Mouse (Mus musculus) embryonic facial prominence, embryonic 12.5 days (tissue): ENCODE measurements around the gene Uqcc2. TPM values are rescaled to one million over a fixed set of nuclear protein-coding genes. Genes with fewer than 3 reads are reported as not detected.

Experiments
- ATAC-seq: fragments of 200-750 bp; cut with Nextera tagmentation; 2 replicates; pipeline ENCODE4 v1.8.0; 2017; ENCODE audit not compliant: insufficient number of reproducible peaks, insufficient read depth, low FRiP score, low TSS enrichment
- H3K27ac ChIP-seq: fragments of 300-500 bp; sonication (generic); 2 replicates; pipeline ENCODE4 v1.5.1; 2016; ENCODE audit warnings: mild to moderate bottlenecking
- H3K27me3 ChIP-seq: fragments of 300-500 bp; sonication (generic); 2 replicates; pipeline ENCODE4 v1.6.1; 2016; ENCODE audit warnings: mild to moderate bottlenecking, moderate library complexity
- H3K36me3 ChIP-seq: fragments of 300-500 bp; sonication (generic); 2 replicates; pipeline ENCODE4 v1.6.1; 2016; ENCODE audit warnings: mild to moderate bottlenecking
- H3K4me1 ChIP-seq: fragments of 300-500 bp; sonication (generic); 2 replicates; pipeline ENCODE4 v1.6.1; 2016
- H3K4me2 ChIP-seq: fragments of 300-500 bp; sonication (generic); replicated peaks from 2 replicates; pipeline ENCODE4 v1.6.1; 2016; ENCODE audit warnings: mild to moderate bottlenecking, moderate library complexity
- H3K4me3 ChIP-seq: fragments of 300-500 bp; sonication (generic); 2 replicates; pipeline ENCODE4 v1.5.1; 2016; ENCODE audit warnings: mild to moderate bottlenecking
- H3K9ac ChIP-seq: fragments of 300-500 bp; sonication (generic); 2 replicates; pipeline ENCODE4 v1.6.1; 2016; ENCODE audit warnings: mild to moderate bottlenecking, moderate library complexity
- H3K9me3 ChIP-seq: fragments of 300-500 bp; sonication (generic); 2 replicates; pipeline ENCODE4 v1.6.1; 2016; ENCODE audit warnings: mild to moderate bottlenecking, moderate library complexity
- WGBS: fragments of 180-500 bp; shearing (Covaris S2); methylation state at CpG from one replicate; pipeline ENCODE4 v1.1.7; 2016; 5-methylcytosine and 5-hydroxymethylcytosine counted together
- microRNA-seq: library from miRNA; unstranded; fragments of <30 nt; microRNA quantifications from one replicate; pipeline ENCODE4, GENCODE M21; 2017
- polyA plus RNA-seq: library from polyadenylated mRNA; unstranded; fragments of >200 nt; fragmentation: Nextera tagmentation; extraction: Ambion mirVana; gene quantifications from 2 replicates; pipeline ENCODE4 v1.2.1, GENCODE M21; 2016

Gene Uqcc2
- polyA plus RNA-seq, 1 experiment from 2014 or later = 340 TPM

GRCm38 (mm10) chr17:27073778-27074177 lies 59.9 kb downstream of the Uqcc2 start:
- Histone ChIP-seq H3K4me2 (no peak overlapping the region), H3K9me3 (no peaks in the 10 kb centered on the region), H3K27ac (no peak overlapping the region), H3K9ac (no peak overlapping the region), H3K4me3 (no peak overlapping the region), H3K36me3 (no peaks in the 10 kb centered on the region), H3K27me3 (no peaks in the 10 kb centered on the region), H3K4me1 (peaks cover 5% of the 10 kb centered on the region; the same call in 1 of the 2 replicates)
- ATAC-seq = no peak
- WGBS = 63% methylated on average over 9 of the region's 9 CpGs

GRCm38 (mm10) chr17:27073126-27073525 lies 60.6 kb downstream of the Uqcc2 start:
- no peaks in the 10 kb centered on the region for H3K36me3 ChIP-seq
- H3K27me3 ChIP-seq = no peaks in the 10 kb centered on the region
- no peak for ATAC-seq
- no peak overlapping the region for H3K27ac ChIP-seq
- no peaks in the 10 kb centered on the region for H3K9me3 ChIP-seq
- H3K4me2 ChIP-seq = no peak overlapping the region
- H3K4me1 ChIP-seq = peaks cover 5% of the 10 kb centered on the region; the same call in 1 of the 2 replicates
- 82% methylated on average over 5 of the region's 5 CpGs for WGBS
- no peak overlapping the region for H3K9ac ChIP-seq
- H3K4me3 ChIP-seq = no peak overlapping the region

Small RNA genes lying within 50 kb of the gene (microRNA-seq; reads per million reads assigned to microRNA genes)
- not detected for gene Mir7677

Other genes with a start within 250 kb of the Uqcc2 start
- 7.9 and 9.7 TPM in 2 replicates for gene Kifc5b, start 216.8 kb downstream of the Uqcc2 start, polyA plus RNA-seq
- gene Phf1, start 200.9 kb downstream of the Uqcc2 start, polyA plus RNA-seq = 13.9 and 17.1 TPM in 2 replicates
- gene Cuta, start 194.3 kb downstream of the Uqcc2 start, polyA plus RNA-seq = 172 and 174 TPM in 2 replicates
- gene Syngap1, start 192.7 kb downstream of the Uqcc2 start, polyA plus RNA-seq = 2.5 and 4.0 TPM in 2 replicates
- gene Zbtb9, start 160.7 kb downstream of the Uqcc2 start, polyA plus RNA-seq = 16.1 and 17.1 TPM in 2 replicates
- 4.5 and 4.9 TPM in 2 replicates for gene Bak1, start 104.9 kb downstream of the Uqcc2 start, polyA plus RNA-seq
- gene Itpr3, start 76.6 kb downstream of the Uqcc2 start, polyA plus RNA-seq = 3.2 and 3.4 TPM in 2 replicates
- 0.13 and 0.35 TPM in 2 replicates for gene Ip6k3, start 33.9 kb upstream of the Uqcc2 start, polyA plus RNA-seq
- gene Lemd2, start 70.6 kb upstream of the Uqcc2 start, polyA plus RNA-seq = 30.9 and 35.4 TPM in 2 replicates